Mouse (Mus musculus): ENCODE data around the gene Zcchc9.

Zcchc9 gene

GRCm38 (mm10) chr13:91761654-91762445 lies 45.7 kb downstream of the Zcchc9 start:
- DNase-seq: no peak

GRCm38 (mm10) chr13:91760302-91761050 lies 47.0 kb downstream of the Zcchc9 start:
- no peak for DNase-seq

- DNase-seq: no peak
Measured at GRCm38 (mm10) chr13:91759791-91760190, 47.7 kb downstream of the Zcchc9 start.

- DNase-seq: no peak
Measured at GRCm38 (mm10) chr13:91758316-91759048, 49.0 kb downstream of the Zcchc9 start.

- DNase-seq: peak; percentile 48
Measured at GRCm38 (mm10) chr13:91756230-91756629, 51.3 kb downstream of the Zcchc9 start.

GRCm38 (mm10) chr13:91754762-91755161 lies 52.7 kb downstream of the Zcchc9 start:
- DNase-seq: no peak

GRCm38 (mm10) chr13:91753724-91754123 lies 53.8 kb downstream of the Zcchc9 start:
- no peak for DNase-seq

GRCm38 (mm10) chr13:91749981-91750380 lies 57.5 kb downstream of the Zcchc9 start:
- no peak for DNase-seq

- DNase-seq: no peak
Measured at GRCm38 (mm10) chr13:91748401-91748800, 59.1 kb downstream of the Zcchc9 start.
